Mouse (Mus musculus) embryo, embryonic 9.5 days (tissue): ENCODE data around the gene BC049715.
"Not testable (repeated sequence)": the region's sequence is repeated elsewhere in the genome, so short reads cannot be mapped to it uniquely, and the experiment has no call there.

Experiments
- DNase-seq: peaks from one replicate; pipeline ENCODE4 v3.0.0-alpha.2; 2017; ENCODE audit errors: extremely low spot score

The BC049715 gene

DNA sequence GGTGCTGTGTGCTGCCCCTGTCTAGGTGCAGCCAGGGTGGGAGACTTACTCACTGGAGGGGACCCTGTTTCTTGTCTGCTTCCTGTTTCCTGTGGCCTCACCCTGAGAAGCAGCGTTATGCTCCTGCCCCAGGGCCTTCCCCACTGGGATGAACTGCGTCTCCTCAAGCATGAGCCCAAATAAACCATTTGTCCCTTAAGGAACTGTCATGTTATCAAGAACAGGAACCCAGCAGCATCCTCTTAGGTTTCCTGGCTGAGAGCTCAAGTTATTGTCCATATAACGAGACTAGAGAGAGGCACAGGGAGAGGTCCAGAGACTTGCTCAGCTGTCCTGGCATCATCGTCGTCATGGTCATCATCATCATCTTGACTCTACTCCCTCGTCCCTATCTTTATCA lies 22.8 kb downstream of the BC049715 start:
- DNase-seq, result no peak

DNA sequence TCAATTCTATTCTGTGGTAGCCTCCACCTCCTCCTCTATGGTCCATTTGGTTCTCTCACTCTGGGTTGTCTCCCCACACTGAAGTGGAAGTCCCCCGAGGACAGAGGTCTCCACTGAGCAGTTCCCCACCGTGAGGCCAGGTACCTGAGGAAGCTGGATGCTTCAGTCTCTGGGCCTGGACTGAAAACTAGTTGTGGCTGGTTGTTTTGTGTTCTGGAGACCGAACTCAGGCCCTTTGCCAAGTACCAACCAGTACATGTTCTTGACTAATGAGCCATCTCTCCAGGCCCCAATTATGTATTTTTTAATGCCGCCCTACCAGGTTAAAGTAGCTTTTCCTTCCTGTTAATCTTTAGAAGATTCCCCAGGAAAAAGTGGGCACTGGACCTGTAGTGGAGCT lies 24.9 kb downstream of the BC049715 start:
- no peak for DNase-seq

DNA sequence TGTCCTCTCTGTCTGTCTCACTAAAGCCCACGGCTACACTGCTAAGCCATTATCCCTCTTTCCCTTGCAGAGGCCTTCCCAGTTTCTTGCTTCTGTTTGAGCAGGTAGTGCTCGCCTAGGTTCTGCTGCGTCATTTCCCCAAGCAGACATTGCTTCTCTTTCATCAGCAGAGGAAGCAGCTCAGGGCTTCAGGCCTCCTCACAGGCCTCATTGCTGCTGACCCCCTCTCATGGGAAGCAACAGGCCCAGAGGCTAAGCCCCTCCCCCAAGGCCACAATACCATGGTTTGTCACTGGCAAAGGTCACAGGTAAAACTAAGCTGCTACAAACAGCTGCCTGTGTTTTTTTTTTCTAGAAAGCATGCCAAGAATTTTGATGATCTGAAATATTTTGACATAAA lies 25.3 kb downstream of the BC049715 start:
- DNase-seq, result peak; percentile 28

DNA sequence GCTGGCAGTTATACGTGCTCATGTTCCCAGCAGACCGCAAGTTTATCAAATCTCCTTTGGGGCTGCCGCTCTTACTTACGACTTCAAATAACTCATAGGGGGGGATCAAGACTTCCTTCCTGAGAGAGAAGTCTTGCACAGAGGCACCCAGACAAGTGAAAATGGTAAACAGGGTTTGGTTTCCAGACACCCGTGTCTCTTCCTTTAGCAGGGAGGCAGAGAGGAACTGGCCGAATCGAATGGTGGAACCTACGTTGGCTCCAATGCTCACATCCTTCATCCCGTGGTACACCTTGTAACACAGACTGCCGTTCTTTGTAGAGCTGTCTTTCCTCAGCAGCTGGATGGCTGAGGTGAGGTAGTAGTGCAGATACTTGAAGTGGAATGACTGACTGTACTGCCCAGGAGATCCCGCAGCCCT lies 26.9 kb downstream of the BC049715 start:
- no peak for DNase-seq

DNA sequence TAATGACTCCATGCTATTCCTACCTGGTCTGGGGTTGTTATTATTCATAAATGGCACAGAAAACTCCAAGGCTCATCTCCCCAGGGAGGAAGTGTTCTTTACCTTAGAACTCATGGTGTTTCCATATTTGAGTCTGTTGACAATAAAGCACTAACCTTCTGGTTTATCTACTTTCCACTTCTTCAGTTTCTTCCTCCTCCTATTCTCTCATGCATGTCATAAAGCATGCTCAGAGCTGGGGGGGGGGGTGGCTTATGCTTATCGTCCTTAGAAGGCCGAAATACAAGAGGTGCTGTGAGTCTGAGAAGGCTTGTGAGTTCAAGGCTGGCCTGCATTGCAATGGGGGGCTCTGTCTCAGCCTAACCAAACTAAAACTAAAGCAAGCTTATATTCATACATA lies 27.8 kb downstream of the BC049715 start:
- DNase-seq, result no peak

DNA sequence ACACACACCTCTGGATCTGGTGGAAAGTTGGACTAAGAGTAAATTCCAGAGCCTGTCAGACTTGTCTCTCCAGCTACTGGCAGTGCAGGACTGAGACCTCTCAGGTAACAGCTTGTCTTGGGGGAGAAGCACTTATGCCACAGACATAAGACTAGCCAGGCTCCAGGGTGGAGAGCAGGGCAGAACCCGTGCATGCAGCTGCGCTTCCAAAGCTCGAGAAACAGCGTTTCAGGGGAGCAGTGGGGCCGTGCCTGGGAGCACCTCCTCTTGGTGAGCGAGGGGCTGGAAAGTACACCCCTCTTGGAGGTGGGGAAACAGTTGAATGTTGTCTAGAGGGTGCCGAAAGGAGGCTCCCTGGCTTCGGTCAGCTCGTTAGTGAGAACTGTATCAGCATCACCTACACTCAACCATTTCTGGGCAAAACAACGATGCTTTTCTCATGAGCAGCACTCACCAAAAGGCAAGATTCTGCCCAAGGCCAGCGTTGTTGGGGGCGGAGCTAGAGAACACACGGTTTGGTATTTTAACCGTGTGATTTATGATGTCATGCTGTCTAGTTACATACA lies 28.7 kb downstream of the BC049715 start:
- peak; percentile 7 for DNase-seq

DNA sequence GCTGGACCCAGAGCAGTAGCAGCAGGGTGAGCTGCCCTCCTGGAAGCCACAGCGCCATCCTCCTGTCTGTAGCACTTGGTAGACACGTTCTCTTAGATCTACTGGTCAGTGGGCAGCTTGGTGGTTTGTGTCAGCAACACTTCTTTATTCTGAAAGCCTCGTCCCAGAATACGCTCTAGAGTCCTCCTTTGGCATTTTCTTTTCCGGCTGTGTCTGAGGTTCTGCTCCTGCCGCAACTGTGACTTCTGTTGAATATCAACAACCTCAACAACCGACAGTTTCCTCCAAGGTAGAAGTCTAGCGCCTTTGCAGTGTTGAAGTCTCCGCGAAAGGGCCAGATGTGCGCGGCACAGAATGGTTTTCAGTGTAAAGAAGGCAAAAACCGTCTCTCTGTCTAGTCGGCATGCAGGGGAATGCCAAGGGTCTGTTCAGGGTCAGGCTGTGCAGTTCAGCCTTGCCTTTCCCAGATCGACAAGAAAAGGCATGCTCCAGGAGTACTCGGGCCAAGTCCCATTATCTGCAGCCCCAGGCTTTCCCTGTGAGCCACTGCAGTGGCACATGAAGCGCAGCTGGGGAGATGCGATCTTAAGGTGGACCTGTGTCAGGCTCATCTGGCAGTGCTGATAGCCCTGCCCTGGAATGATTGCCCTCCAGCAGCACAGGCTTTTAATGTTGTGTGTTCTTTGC lies 29.9 kb downstream of the BC049715 start, which contains the start of gene Art4:
Art4 (minus strand) TSS at position 548 of the 687 bp plus-strand sequence.
- peak; percentile 35 for DNase-seq

DNA sequence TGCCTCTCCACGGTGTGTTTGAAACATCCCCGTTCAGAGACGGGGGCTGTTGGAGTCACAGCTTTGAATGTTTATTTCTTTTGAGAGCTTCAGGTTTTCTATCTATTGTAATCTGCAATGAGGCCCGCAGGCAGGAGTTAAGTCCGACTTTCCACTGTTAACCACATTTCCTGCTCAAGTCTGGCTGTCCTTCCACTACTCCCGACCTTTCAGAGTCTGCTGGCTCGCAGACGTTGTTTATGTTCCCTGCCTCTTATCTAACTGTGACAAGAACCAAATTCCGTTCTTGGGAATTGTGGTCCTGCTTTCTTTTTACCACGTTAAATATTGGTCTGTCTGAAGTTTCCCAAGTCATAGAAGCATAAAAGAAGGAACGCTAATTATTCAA lies 30.4 kb downstream of the BC049715 start:
- no peak for DNase-seq

DNA sequence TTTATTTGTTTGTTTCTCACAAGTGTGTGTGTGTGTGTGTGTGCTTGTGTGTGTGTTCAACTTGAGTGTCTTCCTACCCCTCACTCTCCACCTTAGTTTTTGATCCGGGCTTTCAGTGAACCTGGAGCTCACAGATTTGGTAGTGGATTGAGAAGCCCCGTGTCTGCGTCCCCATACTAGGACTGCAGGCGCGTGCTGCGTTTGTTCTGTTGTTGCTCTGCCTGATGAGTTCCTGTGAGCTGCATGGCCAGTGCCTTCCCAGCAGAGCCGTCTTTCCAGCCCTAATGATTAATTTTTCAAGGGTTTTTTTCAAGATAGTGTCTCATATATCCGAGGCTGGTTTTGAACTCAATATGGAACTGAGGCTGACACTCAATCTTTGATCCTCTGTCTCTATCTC lies 31.0 kb downstream of the BC049715 start:
- no peak for DNase-seq

DNA sequence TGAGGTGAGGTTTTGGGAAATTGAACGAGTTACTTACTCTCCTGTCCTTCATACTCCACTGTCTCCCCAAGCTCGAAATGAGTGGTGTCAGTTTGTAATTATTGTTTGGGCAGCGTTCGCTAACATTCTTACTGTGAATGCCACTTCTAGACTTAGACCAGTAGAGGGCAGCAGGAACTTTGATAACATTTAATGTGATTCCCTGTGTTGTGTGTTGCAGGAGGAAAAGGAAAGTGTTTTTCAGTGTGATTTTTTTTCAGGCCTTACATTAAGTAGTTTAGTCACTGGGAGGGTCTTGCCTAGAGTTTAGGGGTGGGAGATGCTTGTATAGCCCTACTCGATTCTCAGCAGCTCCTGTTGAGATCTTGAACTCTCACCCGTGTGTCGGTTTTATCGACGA lies 33.6 kb downstream of the BC049715 start:
- peak; percentile 51 for DNase-seq

DNA sequence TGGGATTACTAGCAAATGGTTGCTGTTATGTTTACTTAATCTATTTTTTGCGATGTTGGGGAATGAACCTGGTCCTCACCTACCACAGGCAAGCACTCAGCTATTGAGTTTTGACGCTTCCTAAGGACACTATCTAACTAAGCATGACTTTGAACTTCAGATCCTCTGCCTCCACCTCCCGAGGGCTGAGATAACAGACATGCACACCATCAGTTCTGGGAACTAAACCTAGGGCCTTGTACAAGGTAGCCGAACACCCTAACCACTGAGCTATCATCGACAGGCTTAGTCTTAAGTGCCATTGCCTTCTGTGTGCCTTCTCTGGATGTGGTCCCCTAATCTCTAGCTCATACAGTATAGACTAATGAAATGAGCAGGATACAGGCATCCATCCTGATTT lies 37.9 kb downstream of the BC049715 start:
- DNase-seq, result no peak

DNA sequence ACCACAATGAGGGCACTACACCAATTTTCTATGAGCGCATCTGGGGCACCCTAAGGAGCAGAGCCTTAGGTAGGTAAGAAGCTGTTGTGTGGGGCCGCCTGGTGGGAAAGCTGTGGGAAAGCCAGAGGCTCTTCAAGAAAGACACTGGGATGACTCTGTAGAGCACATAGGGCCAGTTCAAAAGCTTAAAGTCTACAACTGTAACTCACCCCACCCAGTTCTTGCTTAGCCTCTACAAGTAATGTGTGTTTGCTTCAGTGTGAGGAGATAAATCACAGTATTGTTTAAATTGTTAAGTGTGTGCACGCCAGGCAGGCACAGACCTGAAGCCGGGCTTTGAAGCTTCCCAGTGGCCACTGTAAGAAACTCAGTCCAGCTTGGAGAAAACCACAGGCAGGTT lies 38.7 kb downstream of the BC049715 start:
- DNase-seq, result no peak

DNA sequence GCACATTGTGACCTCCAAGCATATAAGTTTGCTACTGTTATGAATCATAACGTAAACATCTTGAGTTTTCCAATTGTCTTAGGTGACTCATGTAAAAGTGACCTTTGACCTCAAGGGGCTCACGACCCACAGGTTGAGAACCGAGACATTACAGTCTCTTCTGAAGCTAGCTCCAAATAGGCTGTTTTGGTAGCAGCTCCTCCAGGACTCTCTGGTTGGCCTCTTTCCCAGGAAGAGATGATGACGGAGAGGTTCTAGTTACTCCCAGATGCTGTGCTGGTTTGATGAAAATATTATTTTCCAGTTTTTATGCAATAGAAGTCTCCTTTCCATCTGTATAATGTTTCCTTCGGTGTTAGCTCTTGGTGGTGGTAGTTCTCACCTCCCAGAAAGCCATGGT lies 41.5 kb downstream of the BC049715 start:
- no peak for DNase-seq

DNA sequence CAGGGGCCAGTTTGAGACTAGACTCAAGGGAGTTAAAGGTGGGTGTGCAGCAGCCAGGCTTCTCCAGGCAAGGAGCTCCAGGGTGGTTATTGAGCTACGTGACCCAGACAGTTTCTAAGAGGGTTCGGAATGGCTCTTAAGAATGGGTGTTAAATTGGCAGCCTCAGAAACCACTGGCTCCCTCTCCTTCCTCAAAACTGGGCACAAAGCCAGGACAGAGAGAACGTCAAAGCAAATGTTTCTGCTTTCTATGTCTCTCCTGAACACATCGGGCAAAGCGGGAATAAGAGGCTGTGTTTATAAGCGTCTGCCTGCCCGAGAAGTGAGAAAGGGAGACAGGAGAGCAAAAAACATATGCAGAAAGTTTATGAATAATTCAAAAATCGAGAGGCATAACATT lies 47.2 kb downstream of the BC049715 start:
- DNase-seq, result no peak

DNA sequence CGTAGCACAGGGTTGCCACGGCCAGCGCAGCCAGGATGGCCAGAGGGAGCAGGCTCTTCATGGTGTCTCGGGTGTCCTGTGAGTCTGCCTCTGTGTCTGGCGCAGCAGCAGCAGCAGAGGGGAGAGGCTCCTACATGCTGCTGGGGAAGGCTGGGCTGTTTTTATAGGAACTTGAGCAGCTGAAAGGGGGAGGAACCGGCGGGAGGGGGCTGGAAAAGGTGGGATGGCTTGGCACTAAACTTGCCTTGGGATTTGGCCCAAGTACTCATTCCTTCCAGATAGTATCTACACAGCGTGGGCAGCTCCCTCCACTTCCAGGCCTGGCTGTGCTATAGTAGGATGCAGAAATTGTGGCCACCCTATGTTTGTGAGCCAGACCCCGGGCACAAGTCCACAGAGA lies 48.2 kb downstream of the BC049715 start, which contains the start of gene Mgp:
Mgp (minus strand) TSS at position 154 of the 400 bp plus-strand sequence.
- DNase-seq, result peak; percentile 22

DNA sequence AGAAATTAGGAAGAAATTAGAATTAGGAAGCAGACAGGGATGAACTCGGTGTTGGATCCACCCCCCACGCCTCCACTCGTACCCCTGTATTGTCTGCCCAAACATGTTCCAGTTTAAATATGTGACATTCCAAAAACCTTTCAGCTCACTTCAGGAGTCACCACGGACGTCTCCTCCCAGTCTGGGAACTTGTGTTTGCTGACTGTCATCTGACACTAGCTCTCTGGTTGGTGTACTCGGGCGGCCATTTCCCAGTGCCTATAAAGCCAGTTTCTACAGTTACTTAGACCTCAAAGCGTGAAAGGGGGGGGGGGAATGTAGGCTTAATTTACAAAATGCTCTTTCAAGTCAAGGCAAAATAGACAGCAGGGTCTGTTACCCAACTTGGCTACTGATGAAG lies 54.3 kb downstream of the BC049715 start:
- no peak for DNase-seq

DNA sequence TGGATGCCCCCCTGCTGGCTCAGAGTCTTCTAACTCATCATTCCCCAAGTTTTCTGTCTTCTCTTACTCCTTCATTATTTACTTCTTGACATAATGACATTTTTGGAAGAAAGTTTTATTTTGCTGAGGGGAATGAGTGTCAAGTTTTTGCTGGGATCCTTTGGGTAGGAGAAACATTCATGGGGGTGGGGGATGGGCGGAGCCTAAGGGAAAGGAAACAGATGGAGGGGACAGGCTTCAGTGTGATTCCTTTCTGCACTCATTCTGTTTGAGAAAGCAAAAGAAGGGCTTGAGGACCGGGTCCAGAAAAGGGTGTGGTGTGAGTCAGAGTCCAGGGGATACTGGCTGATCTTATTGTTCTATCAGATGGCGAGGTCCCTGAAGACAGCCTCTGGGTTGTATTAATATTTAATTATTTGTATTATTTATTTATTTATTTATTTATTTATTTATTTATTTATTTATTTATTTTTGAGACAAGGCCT lies 56.0 kb downstream of the BC049715 start:
- DNase-seq, result no peak

DNA sequence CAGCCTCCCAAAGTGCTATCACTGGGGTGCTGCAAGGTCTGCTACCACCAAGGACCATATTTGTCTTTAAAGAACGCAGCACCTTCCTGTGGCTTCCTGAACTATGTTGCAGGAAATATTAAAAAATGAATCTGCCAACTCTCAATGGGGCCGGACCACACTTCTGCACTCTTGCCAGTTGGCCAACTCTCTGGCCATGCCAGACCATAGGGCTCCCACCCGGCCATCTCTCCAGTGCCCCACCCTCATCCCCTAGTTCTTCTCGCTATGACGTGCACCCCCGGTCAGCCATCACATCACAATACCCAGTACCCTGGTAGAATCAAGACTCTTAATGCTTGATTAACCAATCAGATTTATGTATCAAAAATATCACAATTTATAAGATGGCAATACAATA lies 56.5 kb downstream of the BC049715 start:
- DNase-seq, result no peak

DNA sequence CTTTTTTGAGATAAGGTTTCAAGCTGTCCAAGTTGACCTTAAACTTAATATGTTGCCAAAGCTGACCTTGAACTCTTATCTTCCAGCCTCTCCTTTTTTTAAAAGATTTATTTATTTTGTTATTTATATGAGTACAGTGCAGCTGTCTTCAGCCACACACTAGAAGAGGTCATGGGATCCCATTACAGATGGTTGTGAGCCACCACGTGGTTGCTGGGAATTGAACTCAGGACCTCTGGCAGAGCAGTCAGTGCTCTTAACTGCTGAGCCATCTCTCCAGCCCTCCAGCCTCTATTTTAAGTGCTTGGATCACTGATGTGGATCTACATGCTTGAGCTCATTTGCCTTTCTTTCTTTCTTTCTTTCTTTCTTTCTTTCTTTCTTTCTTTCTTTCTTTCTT lies 57.3 kb downstream of the BC049715 start:
- not testable (repeated sequence) for DNase-seq

DNA sequence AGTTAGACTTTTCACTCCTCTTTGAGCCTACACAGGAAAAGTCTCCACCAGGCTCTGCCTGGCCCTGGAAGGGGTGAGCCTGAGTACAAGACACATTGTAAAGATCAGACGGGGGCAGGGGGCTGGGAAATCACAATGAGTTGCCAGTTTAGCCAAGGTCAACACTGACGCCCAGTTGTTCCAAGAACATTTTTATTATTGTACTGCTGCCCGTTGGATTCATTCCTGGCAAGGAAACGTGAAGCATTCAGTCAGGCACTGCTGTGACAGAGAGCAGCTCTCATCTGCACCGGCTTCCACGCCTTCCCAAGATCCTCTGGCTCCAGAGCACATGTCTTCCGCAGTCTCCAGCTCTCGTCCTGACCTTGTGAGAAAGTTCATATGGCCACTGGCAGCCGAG lies 60.4 kb downstream of the BC049715 start:
- no peak for DNase-seq

DNA sequence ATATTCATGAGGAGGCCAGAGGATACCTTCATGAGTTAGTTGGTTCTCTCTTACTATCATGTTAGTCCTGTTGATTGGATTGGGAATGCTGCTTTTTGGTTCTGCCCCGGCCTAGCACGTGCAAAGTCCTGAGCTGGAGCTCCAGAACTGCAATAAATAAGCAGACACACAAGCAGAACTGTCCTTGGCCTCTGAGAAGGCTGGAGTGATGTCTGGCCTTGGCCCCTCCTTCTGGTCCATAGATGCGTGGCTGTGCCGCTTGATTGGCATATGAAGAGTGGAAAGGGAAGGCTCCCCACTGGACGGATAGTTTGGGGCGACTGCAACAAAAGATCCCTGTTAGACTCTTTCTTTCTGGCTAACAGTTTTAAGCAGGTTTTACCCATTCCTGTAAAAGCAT lies 61.6 kb downstream of the BC049715 start:
- DNase-seq, result no peak

DNA sequence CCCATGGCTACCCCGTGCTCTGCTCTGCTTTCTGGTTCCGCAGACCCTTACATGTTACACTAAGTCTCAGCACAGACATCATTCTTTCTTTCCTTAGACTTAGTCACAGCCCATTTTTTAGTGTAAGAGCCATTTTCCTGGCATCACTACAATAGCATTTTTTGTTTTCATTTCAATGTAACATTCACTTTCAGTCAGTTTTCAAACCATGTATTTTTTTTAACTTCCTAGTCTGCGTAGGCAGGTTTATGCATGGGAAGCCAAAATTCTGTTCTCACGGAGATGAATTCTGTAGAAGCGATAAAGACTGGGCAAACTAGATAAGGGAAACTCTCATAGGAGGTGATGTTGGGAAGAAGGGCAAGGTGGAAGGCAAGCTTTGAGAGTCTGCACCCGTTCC lies 62.1 kb downstream of the BC049715 start:
- DNase-seq, result no peak
